Mouse (Mus musculus): Measurements from ENCODE around the gene Ppt1. TPM values are rescaled to one million over a fixed set of nuclear protein-coding genes. Genes with fewer than 3 reads are reported as not detected.
"Not testable (repeated sequence)": the region's sequence is repeated elsewhere in the genome, so short reads cannot be mapped to it uniquely, and the experiment has no call there.

Gene Ppt1
- total RNA-seq (2014; fragmentation: Nextera tagmentation) = 59.3 and 67.4 TPM in 2 replicates
- total RNA-seq (2017) = 79.1 and 80.1 TPM in 2 replicates

DNA sequence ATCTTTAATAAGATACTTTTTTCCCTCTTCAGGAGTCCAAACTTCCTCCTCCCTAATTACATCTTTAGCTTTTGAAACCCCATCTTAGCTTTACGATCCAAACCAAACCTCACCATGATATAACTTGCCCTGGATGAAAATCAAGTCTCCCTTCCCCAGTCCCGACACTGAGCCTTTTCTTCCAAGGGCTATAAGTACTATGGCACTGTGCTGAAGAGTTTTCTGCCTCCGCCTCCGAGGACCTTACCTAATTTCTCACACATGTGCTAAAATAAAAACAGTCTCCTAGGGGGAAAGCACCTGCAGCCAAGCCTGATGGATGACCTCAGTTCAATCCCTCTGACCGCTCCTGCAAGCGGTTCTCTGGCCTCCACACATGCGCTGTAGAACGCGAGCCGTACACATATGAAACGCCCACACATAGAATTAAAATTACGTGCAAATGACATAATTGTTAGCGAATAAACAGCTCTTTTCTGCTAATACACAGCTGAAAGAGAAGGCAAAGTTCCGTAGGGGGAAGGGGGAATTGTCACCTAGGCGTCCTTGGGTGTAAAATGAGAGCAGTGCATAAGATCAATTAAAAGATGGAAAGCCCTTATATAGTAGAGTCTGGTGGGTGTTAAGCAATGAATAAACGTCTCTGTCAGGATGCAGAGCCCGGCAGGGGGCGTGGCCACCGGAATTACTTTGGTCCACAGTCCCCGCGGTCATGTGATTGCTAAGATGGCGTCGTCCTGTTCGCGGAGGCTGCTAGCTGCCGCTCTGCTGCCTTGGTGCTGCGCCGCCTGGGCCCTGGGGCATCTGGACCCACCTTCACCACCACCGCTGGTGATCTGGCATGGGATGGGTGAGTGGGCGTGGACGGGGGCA lies at the start of gene Ppt1:
Gene Ppt1 (plus strand): TSS at position 713 of the 873 bp plus-strand sequence.
- ATAC-seq (replicated peaks; ENCODE audit: poor library complexity, severe bottlenecking) = peak; percentile 85

- no peak for ATAC-seq (replicated peaks; ENCODE audit: poor library complexity, severe bottlenecking)
These were observed 46.5 kb upstream of the Ppt1 start for GRCm38 (mm10) chr4:122789335-122790089.

GRCm38 (mm10) chr4:122808108-122808507 lies 27.9 kb upstream of the Ppt1 start:
- peak; percentile 99 for ATAC-seq (replicated peaks; ENCODE audit: poor library complexity, severe bottlenecking)

GRCm38 (mm10) chr4:122811180-122811579 lies 24.9 kb upstream of the Ppt1 start:
- no peak for ATAC-seq (replicated peaks; ENCODE audit: poor library complexity, severe bottlenecking)

DNA sequence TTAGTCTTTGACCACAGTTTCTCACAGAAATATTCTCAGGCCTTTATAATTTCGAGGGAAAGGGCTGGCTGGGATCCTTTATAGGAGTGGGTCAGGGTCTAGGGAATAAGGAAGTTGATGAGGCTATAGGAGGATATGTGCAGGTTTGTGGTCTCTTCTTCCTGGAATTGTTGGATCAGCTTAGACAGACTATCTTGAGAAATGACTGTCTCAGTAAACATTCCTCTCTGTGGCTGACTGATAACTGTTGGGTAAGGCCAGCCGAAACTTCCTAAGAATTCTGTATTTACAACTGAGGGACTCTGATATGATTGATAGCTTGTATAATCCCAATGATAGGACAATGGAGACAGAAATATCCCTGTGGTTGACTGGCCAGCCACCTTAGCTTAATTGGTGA lies 24.2 kb upstream of the Ppt1 start:
- no peak for ATAC-seq (replicated peaks; ENCODE audit: poor library complexity, severe bottlenecking)

DNA sequence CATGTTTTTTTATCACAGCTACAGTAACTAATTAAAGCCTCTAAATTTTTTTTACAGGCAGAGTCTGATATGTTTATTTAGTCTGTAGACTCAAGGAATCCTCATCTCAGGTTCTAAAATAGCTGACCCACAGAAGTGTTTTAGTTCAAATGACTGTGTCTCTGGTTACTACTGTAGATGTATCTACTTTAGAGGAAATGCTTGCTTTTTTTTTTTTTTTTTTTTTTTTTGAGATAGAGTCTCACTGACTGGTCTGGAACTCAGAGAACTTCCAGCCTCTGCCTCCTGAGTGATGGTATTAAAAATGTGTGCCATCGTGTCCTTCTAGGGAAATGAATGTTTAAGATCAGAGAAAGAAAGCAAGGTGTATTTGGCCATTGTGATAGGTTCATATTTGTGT lies 19.8 kb upstream of the Ppt1 start:
- no peak for ATAC-seq (replicated peaks; ENCODE audit: poor library complexity, severe bottlenecking)

- not testable (repeated sequence) for ATAC-seq (replicated peaks; ENCODE audit: poor library complexity, severe bottlenecking)
These were observed 15.1 kb upstream of the Ppt1 start for GRCm38 (mm10) chr4:122820941-122821340.

DNA sequence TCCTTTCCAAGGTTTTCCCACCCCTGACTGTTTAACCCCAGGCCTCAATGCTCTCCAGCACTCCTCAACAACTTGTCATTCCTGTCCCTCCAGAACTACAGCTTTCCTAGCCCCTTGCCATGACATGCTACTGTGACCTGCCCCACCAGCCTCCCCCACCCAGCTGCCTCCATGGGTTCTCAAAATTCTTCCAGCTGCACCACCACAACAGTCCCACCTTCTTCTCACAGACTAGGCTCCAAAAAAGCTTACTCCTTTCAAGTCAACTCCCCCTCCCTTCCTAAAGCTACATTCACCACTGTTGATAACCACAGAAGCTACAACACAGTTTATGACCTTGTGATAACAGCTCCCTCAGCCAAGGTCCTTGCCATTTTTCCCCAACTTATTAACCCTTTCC lies 8.4 kb upstream of the Ppt1 start:
- no peak for ATAC-seq (replicated peaks; ENCODE audit: poor library complexity, severe bottlenecking)

DNA sequence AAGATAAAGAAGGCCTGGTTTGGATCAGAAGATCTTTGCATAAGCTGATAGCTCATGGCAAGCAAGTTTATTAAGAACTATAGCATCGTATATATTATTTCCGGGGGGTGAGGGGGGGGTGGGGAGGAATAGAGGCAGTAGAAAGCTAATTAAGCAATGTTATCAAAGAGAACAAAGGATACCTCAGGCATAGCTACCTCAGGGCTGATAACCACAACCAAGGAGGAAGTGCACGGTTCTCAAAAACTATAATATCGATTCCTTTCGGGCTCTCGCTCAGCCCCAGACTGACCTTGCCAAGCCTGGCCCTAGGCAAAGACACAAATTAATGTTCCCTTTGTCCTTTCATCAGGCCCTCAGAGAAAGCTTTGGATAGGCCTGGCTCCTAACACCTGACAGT lies 6.7 kb upstream of the Ppt1 start:
- no peak for ATAC-seq (replicated peaks; ENCODE audit: poor library complexity, severe bottlenecking)

DNA sequence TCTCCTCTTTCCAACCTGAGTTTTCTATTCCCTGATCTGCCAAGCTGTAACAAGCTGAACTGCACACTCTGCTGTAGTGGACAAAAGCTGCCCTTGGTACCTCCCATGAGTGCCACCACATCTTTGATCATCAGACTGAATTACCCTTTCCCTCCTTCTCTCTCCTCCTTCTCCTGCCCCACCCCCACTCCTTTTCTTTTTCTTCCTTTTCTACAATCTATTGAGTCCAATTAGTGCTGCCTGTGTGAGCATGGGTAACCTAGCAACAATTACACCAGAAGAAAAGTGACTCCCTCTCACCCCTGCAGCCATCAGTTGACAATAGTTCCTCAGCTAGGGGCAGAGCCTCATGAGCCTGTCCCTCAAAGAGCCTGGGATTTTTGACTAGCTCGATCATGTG lies 4.2 kb upstream of the Ppt1 start:
- ATAC-seq (replicated peaks; ENCODE audit: poor library complexity, severe bottlenecking) = no peak

DNA sequence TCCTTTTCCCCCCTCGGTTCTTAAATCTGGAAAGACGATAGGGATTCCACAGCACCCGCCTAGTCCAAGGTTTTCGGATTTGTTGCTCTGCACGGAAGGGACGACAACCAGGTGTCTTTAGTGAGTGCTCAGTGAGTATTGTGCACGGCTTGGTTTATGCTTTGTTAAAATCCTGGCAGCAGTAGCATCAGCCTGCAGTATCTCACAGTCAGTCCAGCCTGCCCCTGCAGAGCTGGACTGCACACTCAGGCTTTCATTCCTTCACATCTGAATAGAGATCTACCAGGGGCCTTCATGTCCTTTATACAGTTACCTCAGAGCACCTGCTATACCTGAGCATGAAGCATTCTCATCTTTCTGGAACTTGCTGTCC lies 347 bp downstream of the Ppt1 start:
- ATAC-seq (replicated peaks; ENCODE audit: poor library complexity, severe bottlenecking) = no peak

DNA sequence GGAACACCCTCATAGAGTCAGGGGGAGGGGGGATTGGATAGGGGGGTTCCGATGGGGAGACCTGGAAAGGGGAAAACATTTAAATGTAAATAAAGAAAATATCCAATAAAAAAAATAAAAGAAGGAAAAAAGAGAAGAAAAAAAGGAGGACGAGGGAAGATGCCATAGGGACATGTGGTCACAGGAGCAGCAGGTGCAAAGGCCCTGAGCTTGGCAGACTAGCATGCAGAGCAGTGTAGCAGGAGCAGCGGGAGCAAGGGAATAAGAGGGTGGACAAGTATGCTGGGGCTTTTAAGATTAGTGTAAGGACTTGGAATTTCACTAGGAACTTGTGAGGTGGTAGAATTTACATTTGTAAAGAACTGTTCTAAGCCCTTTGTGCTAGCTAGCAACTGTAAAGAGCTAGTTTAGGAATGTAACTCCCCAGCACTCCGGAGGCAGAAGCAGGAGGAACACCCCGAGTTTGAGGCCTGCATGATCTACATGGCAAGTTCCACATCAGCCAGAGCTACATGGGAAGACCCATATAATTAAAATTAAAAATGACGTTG lies 1.2 kb downstream of the Ppt1 start:
- ATAC-seq (replicated peaks; ENCODE audit: poor library complexity, severe bottlenecking) = no peak

DNA sequence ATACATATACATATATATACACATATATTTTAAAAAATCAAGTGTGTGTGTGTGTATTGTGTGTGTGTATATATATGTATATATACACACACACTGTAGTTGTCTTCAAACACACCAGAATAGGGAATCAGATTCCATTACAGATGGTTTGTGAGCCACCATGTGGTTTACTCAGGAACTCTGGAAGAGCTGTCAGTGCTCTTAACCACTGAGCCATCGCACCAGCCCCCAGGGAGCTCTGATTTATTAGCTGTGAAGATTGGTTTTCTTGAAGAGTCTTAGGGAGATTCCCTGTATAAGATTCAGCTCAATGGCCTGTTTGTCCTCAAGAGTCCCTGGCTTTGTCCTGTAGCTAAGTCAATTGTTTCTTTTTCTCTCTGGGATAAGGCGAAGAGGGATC lies 2.0 kb downstream of the Ppt1 start:
- ATAC-seq (replicated peaks; ENCODE audit: poor library complexity, severe bottlenecking) = no peak

GRCm38 (mm10) chr4:122838416-122838815 lies 2.4 kb downstream of the Ppt1 start:
- peak; percentile 83 for ATAC-seq (replicated peaks; ENCODE audit: poor library complexity, severe bottlenecking)

- ATAC-seq (replicated peaks; ENCODE audit: poor library complexity, severe bottlenecking) = peak; percentile 98
These were observed 12.1 kb downstream of the Ppt1 start for GRCm38 (mm10) chr4:122848150-122848621.

DNA sequence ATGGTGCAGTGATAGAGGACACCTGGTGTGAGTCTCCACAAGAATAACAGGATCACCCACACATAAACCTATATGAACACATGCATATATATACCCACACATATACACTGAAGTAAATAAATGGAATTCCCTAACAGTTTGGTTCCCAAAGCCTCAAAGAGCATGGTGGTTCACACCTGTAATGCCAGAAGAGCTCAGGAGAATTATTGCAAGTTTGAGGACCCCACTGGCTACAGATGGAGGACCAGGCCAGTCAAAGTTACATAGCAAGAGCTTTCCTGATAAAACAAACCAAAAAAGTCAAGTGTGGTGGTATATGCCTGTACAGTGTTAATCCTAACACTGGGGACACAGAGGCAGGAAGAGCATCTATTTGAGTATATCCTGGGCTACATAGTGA lies 15.5 kb downstream of the Ppt1 start:
- no peak for ATAC-seq (replicated peaks; ENCODE audit: poor library complexity, severe bottlenecking)

GRCm38 (mm10) chr4:122853691-122854090 lies 17.6 kb downstream of the Ppt1 start:
- ATAC-seq (replicated peaks; ENCODE audit: poor library complexity, severe bottlenecking) = peak; percentile 88

DNA sequence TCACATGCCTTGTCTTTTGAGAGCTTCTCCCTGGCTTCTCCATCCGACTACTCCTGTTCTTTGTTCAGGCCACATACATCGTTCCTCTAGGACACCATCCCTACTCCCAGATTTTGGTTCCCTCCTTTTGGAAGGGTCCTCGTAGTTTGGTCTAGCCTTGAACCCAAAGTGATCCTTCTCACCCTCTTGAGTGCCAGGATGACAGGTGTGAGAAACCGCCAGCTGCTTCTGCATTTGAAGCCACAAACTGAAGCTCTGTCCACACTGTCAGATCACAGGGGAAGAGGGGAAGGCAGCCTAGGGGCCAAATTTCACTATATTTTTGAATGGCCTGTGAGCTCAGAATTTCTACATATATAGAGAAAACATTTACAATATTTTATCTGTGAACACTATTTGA lies 18.7 kb downstream of the Ppt1 start:
- ATAC-seq (replicated peaks; ENCODE audit: poor library complexity, severe bottlenecking) = no peak

DNA sequence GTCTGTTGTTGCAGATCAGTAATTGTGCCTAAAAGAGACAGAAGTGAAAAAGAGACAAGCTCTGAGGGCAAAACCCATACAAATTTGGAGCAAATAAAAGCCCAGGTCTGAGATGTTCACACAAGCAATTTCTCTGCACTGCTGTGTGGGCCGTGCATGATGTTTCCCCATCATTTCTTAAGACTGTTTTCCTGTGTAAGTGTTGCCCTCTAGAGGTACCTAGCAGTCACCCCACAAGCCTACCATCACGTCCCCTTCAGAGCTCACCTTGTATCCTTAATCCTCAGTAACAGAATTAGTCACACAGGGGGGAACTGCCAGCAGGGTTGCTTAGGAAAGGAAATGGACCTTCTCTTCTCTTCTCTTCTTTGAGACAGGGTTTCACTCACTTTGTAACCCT lies 21.9 kb downstream of the Ppt1 start:
- ATAC-seq (replicated peaks; ENCODE audit: poor library complexity, severe bottlenecking) = 0 out of 2 replicates have a peak, but pooled peaks have one; percentile 13

DNA sequence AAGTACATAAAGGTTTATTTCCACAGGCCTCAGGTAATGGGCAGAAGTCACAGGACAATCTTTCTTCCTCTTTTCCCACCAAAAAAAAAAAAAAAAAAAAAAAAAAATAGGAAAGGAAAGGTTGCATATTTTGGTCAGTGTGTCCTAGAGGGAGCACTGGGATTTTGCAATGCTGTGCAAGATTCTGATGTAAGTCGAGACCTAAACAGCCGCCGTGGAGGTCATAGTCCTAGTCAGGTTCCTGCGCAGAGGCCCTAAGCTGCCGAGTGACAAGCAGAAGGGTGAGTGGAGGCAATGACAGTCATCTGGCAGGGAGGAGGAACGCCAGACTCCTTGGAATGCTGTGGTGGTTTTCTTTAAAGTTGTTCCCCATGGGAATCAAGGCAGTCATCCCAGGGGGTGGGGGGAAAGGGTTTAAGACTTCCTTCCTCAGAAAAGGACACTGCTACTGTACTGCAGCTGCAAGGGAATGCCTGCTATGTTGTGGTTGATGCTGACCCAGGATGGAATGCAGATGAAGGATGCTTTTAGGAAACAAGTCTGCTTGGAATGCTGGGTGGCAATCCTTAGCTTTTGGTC lies 23.1 kb downstream of the Ppt1 start:
- peak; percentile 49 for ATAC-seq (replicated peaks; ENCODE audit: poor library complexity, severe bottlenecking)

DNA sequence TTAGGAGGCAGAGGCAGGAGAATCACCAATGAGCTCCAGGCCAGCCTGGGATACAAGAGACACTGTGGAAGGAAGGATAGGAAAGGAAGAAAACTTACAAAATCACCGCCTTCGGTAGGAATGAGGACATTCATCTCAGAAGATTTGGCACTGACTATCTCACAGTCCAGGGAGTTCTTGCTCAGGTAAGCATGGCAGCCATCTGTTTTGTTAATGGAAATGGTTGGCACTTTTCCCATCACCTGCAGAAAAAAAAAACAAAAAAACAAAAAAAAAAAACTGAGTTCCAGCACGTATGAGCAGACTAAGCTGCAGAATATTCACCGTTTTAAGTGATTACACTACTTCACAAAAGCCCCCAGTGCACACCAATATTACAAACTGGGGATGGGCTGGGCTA lies 25.8 kb downstream of the Ppt1 start:
- ATAC-seq (replicated peaks; ENCODE audit: poor library complexity, severe bottlenecking) = no peak
